Comparison of ENCODE assay signal across 16 mouse cellular contexts in the genomic region with DNA sequence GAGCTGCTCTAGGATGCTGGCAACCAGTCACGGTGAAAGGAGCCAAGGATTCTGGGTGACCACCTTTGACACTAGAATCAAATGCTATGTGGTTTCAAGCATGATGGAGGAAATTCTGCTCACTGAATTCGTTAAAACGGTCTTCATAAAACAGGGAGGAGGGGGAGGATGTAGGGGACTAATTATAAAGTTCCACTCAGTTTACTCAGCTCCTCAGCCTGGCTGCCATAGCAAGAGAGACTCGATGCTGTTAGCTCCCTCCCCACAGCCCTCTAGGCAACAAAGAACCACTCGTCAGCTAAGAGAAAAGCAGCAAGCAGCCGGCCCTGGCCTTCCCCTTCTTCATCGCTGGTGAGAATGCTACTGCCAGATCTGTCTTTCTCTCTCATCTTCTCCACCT.
DNase-seq lines count a peak whose midpoint lies in the region; ATAC-seq lines count a peak whose summit lies in the region.
"Had no signal": no experiment of that assay in that cellular context is flagged by ENCODE, and none has a peak within 500 bp of the region (broad histone marks: within the 10 kb centered on the region; RNA-seq: fewer than 3 reads in every experiment).

No protein-coding gene starts in this region.

- H3K4me2 ChIP-seq in hindbrain, embryonic 12.5 days (replicated peaks), result no peak overlapping the region
- H3K4me2 ChIP-seq in hindbrain, embryonic 16.5 days (ENCODE audit: low read length), result no peak overlapping the region
- H3K4me2 ChIP-seq in forebrain, embryonic 16.5 days (ENCODE audit: low read length), result no peak overlapping the region
- H3K4me2 ChIP-seq in midbrain, embryonic 14.5 days (ENCODE audit: low read length), result no peak overlapping the region
- H3K4me2 ChIP-seq: heart, embryonic 12.5 days; limb, embryonic 12.5 days; liver, embryonic 15.5 days had no signal

- no peak for ATAC-seq in hindbrain, embryonic 12.5 days (ENCODE audit: low FRiP score)
- ATAC-seq in hindbrain, embryonic 16.5 days, result no peak
- ATAC-seq in forebrain, embryonic 16.5 days, result 0 out of 2 replicates have a peak, but pooled peaks have one; percentile 24
- ATAC-seq in midbrain, embryonic 14.5 days (ENCODE audit: low FRiP score, low TSS enrichment), result no peak

- H3K27ac ChIP-seq in hindbrain, embryonic 12.5 days, result peak overlapping the region; percentile 53
- H3K27ac ChIP-seq in hindbrain, embryonic 16.5 days (ENCODE audit: low read depth, low read length), result no peak overlapping the region
- H3K27ac ChIP-seq in embryonic facial prominence, embryonic 10.5 days (replicated peaks), result peak overlapping the region; percentile 62
- 0 out of 2 replicates have a peak overlapping the region, but pooled peaks have one; percentile 26 for H3K27ac ChIP-seq in forebrain, embryonic 16.5 days (ENCODE audit: low read length)
- H3K27ac ChIP-seq in midbrain, embryonic 14.5 days (replicated peaks; ENCODE audit: low read depth, low read length), result peak overlapping the region; percentile 2; the same call in 1 of the 2 replicates
- H3K27ac ChIP-seq: limb, embryonic 12.5 days; liver, embryonic 15.5 days had no signal

- peaks cover 5% of the 10 kb centered on the region; the same call in 1 of the 2 replicates for H3K27me3 ChIP-seq in hindbrain, embryonic 12.5 days
- H3K27me3 ChIP-seq in hindbrain, embryonic 16.5 days (replicated peaks; ENCODE audit: control insufficient read depth, insufficient read depth, low read length), result no peaks in the 10 kb centered on the region
- 0 out of 2 replicates have a peak, but pooled peaks cover 14% of the 10 kb centered on the region for H3K27me3 ChIP-seq in embryonic facial prominence, embryonic 10.5 days (replicated peaks; ENCODE audit: low read depth, poor library complexity, severe bottlenecking)
- H3K27me3 ChIP-seq in forebrain, embryonic 16.5 days (replicated peaks; ENCODE audit: control insufficient read depth, insufficient read depth, low read length), result no peaks in the 10 kb centered on the region
- H3K27me3 ChIP-seq in midbrain, embryonic 14.5 days (ENCODE audit: control insufficient read depth, insufficient read depth, low read length), result no peaks in the 10 kb centered on the region
- H3K27me3 ChIP-seq: heart, embryonic 12.5 days; limb, embryonic 12.5 days; liver, embryonic 15.5 days had no signal

- no peak overlapping the region for H3K9ac ChIP-seq in hindbrain, embryonic 12.5 days
- H3K9ac ChIP-seq in hindbrain, embryonic 16.5 days (ENCODE audit: low read depth, low read length), result no peak overlapping the region
- H3K9ac ChIP-seq in forebrain, embryonic 16.5 days (replicated peaks; ENCODE audit: low read depth, low read length), result no peak overlapping the region
- H3K9ac ChIP-seq in midbrain, embryonic 14.5 days (replicated peaks; ENCODE audit: low read length), result no peak overlapping the region
- H3K9ac ChIP-seq: heart, embryonic 12.5 days; limb, embryonic 12.5 days; liver, embryonic 15.5 days had no signal

- H3K4me3 ChIP-seq in hindbrain, embryonic 12.5 days, result no peak overlapping the region
- H3K4me3 ChIP-seq in hindbrain, embryonic 16.5 days (ENCODE audit: low read length), result no peak overlapping the region
- H3K4me3 ChIP-seq in embryonic facial prominence, embryonic 10.5 days, result no peak overlapping the region
- no peak overlapping the region for H3K4me3 ChIP-seq in forebrain, embryonic 16.5 days (replicated peaks; ENCODE audit: low read length)
- H3K4me3 ChIP-seq in midbrain, embryonic 14.5 days (replicated peaks; ENCODE audit: low read depth, low read length), result no peak overlapping the region
- H3K4me3 ChIP-seq: heart, embryonic 12.5 days; limb, embryonic 12.5 days; liver, embryonic 15.5 days had no signal

- no peaks in the 10 kb centered on the region for H3K9me3 ChIP-seq in hindbrain, embryonic 12.5 days (replicated peaks)
- H3K9me3 ChIP-seq in hindbrain, embryonic 16.5 days (ENCODE audit: control insufficient read depth, low read length), result no peaks in the 10 kb centered on the region
- no peaks in the 10 kb centered on the region for H3K9me3 ChIP-seq in embryonic facial prominence, embryonic 10.5 days
- H3K9me3 ChIP-seq in forebrain, embryonic 16.5 days (ENCODE audit: control insufficient read depth, low read length), result no peaks in the 10 kb centered on the region
- no peaks in the 10 kb centered on the region for H3K9me3 ChIP-seq in midbrain, embryonic 14.5 days (ENCODE audit: control insufficient read depth, low read length)
- H3K9me3 ChIP-seq: heart, embryonic 12.5 days; limb, embryonic 12.5 days; liver, embryonic 15.5 days had no signal

- no peaks in the 10 kb centered on the region for H3K36me3 ChIP-seq in hindbrain, embryonic 12.5 days
- no peaks in the 10 kb centered on the region for H3K36me3 ChIP-seq in hindbrain, embryonic 16.5 days (ENCODE audit: control insufficient read depth, insufficient read depth, low read length)
- no peaks in the 10 kb centered on the region for H3K36me3 ChIP-seq in embryonic facial prominence, embryonic 10.5 days (replicated peaks)
- no peaks in the 10 kb centered on the region for H3K36me3 ChIP-seq in forebrain, embryonic 16.5 days (ENCODE audit: control insufficient read depth, insufficient read depth)
- no peaks in the 10 kb centered on the region for H3K36me3 ChIP-seq in midbrain, embryonic 14.5 days (ENCODE audit: control insufficient read depth, insufficient read depth, low read length)
- H3K36me3 ChIP-seq: heart, embryonic 12.5 days; limb, embryonic 12.5 days; liver, embryonic 15.5 days had no signal

- no peak for DNase-seq in embryonic facial prominence, embryonic 10.5 days (ENCODE audit: low spot score)
- DNase-seq in midbrain, embryonic 14.5 days, result peak; percentile 51
- DNase-seq in urinary bladder, adult 2 months (ENCODE audit: low spot score), result no peak
- DNase-seq in gastrocnemius, postnatal 25 days, result no peak
- no peak for DNase-seq in right cerebral cortex, postnatal 14 days
- DNase-seq: B cell, adult 2 months; cerebellum, adult 11 months; heart, postnatal 36 days; kidney, adult 11 months; kidney, postnatal 14 days had no signal

- H3K4me1 ChIP-seq in hindbrain, embryonic 12.5 days, result peaks cover 49% of the 10 kb centered on the region
- peaks cover 12% of the 10 kb centered on the region for H3K4me1 ChIP-seq in hindbrain, embryonic 16.5 days (ENCODE audit: control insufficient read depth, insufficient read depth, low read depth, low read length)
- peaks cover 35% of the 10 kb centered on the region for H3K4me1 ChIP-seq in embryonic facial prominence, embryonic 10.5 days
- peaks cover 30% of the 10 kb centered on the region for H3K4me1 ChIP-seq in forebrain, embryonic 16.5 days (replicated peaks; ENCODE audit: control insufficient read depth, insufficient read depth, low read length)
- H3K4me1 ChIP-seq in midbrain, embryonic 14.5 days (ENCODE audit: control insufficient read depth, insufficient read depth, low read length), result peaks cover 48% of the 10 kb centered on the region

- WGBS in hindbrain, embryonic 12.5 days, result 46% methylated on average over 7 of the region's 7 CpGs
- WGBS in hindbrain, embryonic 16.5 days, result 32% methylated on average over 7 of the region's 7 CpGs
- WGBS in embryonic facial prominence, embryonic 10.5 days, result 43% methylated on average over 7 of the region's 7 CpGs
- WGBS in forebrain, embryonic 16.5 days, result 15% methylated on average over 7 of the region's 7 CpGs
- WGBS in midbrain, embryonic 14.5 days, result 35% methylated on average over 7 of the region's 7 CpGs
